Mouse (Mus musculus) MEL (cell line): ENCODE data around the gene Fam160a1.
A peak's percentile ranks its signal among the peaks of the same experiment; 100 is the strongest.

Source experiments
- CTCF ChIP-seq, 3 experiments: IDR thresholded peaks in 2 of 3; conservative IDR thresholded peaks in 1 of 3; 2 replicates each; pipeline ENCODE4 v1.5.1; 2011 to 2012; ENCODE audit warnings: low read length in 3 of 3, low read depth in 2 of 3, mild to moderate bottlenecking in 2 of 3, improper control_type of control experiment in 1 of 3, inconsistent platforms in 1 of 3, mixed read lengths in 1 of 3, moderate library complexity in 1 of 3; ENCODE audit not compliant: control insufficient read depth in 1 of 3, insufficient read depth in 1 of 3, poor library complexity in 1 of 3, severe bottlenecking in 1 of 3
- EP300 ChIP-seq, 2 experiments: IDR thresholded peaks; 2 replicates each; pipeline ENCODE4 v1.6.1; 2011; ENCODE audit warnings: improper control_type of control experiment in 2 of 2, low read length in 2 of 2, low read depth in 1 of 2, mild to moderate bottlenecking in 1 of 2
- ETS1 ChIP-seq: IDR thresholded peaks from 2 replicates; pipeline ENCODE4 v1.6.1; 2012; ENCODE audit warnings: low read depth, mild to moderate bottlenecking, inconsistent platforms, low read length, improper control_type of control experiment, moderate library complexity
- MAZ ChIP-seq: IDR thresholded peaks from 2 replicates; pipeline ENCODE4 v1.6.1; 2012; ENCODE audit warnings: low read depth, mild to moderate bottlenecking, inconsistent platforms, low read length, improper control_type of control experiment
- MYC ChIP-seq: IDR thresholded peaks from 2 replicates; pipeline ENCODE4 v1.6.1; 2011; ENCODE audit warnings: low read depth, mild to moderate bottlenecking, low read length, improper control_type of control experiment, moderate library complexity
- NELFE ChIP-seq: IDR thresholded peaks from 2 replicates; pipeline ENCODE4 v1.6.1; 2011; ENCODE audit warnings: low read depth, low read length, improper control_type of control experiment
- POLR2A ChIP-seq, 2 experiments: IDR thresholded peaks; 2 replicates each; pipeline ENCODE4 v1.6.1; 2011 to 2012; ENCODE audit warnings: low read length in 2 of 2, mild to moderate bottlenecking in 2 of 2, control low read depth in 1 of 2, improper control_type of control experiment in 1 of 2, low read depth in 1 of 2, moderate library complexity in 1 of 2; ENCODE audit not compliant: control insufficient read depth in 1 of 2, insufficient read depth in 1 of 2, poor library complexity in 1 of 2
- POLR2AphosphoS2 ChIP-seq: IDR thresholded peaks from 2 replicates; pipeline ENCODE4 v1.6.1; 2011; ENCODE audit warnings: low read length, improper control_type of control experiment
- RCOR1 ChIP-seq: IDR thresholded peaks from 2 replicates; pipeline ENCODE4 v1.6.1; 2012; ENCODE audit warnings: low read depth, mild to moderate bottlenecking, inconsistent platforms, low read length, improper control_type of control experiment
- ZKSCAN1 ChIP-seq: IDR thresholded peaks from 2 replicates; pipeline ENCODE4 v1.6.1; 2012; ENCODE audit warnings: low read depth, mild to moderate bottlenecking, inconsistent platforms, low read length, improper control_type of control experiment, moderate library complexity
- ZMIZ1 ChIP-seq: IDR thresholded peaks from 2 replicates; pipeline ENCODE4 v1.6.1; 2012; ENCODE audit warnings: low read depth, mild to moderate bottlenecking, inconsistent platforms, low read length, improper control_type of control experiment, moderate library complexity
- ZNF384 ChIP-seq: IDR thresholded peaks from 2 replicates; pipeline ENCODE4 v1.6.1; 2012; ENCODE audit warnings: low read depth, mild to moderate bottlenecking, inconsistent platforms, low read length, improper control_type of control experiment

DNA sequence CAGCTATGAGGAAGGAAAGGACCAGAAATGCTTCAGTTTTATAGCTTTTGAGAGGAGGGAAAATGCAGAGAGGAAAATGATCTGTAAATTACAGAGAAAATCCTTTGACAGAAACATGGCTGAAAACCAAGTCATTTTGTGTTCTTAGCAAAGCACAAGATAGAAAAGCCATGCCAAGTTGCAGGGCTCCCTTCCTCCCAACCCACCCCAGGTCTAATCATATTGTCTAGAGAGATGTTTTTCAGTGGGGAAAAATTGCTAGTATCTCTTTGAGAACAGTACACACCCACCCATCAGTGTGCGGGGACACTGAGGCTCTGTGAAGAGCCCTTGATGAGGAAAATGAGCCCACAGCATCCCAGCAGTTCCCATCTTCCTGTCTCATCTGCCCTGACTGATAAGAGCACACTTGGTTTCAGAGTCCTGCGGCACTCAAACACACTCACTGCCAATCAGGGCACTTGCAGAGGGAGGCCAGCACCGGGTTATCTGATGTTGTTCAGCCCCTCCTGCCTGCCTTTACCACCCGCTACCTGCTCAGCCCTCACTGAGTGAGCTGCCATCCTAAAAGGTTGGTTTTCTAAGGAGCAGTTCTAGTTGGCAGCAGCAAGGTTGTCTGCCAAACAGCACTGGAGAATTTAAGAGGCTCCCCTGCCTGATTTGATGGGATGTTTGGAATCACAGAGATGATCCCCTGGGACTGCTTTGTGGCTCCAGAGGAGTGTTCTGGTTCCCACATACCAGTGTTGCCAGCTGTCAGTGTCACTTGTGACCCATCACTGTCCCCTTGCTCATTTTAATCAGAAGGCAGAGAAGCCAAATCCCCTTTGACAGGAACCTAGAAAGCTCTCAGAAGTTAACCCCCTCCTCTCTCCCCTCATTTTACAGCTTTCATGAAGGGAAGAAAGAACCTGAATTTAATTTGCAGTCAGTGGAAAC is 164.1 kb downstream of the Fam160a1 start:
- TF ChIP-seq NELFE: no peak
- no peak for TF ChIP-seq ZMIZ1
- no peak for TF ChIP-seq ZNF384
- TF ChIP-seq ZKSCAN1: no peak
- TF ChIP-seq POLR2A (IDR thresholded peaks at IDR 0.05; ENCODE audit: control insufficient read depth in 1 of 2, insufficient read depth in 1 of 2, low read depth in 1 of 2, low read length in 2 of 2, poor library complexity in 1 of 2): no peak
- 0 out of 4 replicates have a peak, but pooled peaks of 1 of the 2 experiments have one; percentile 20 for TF ChIP-seq EP300 (IDR thresholded peaks at IDR 0.05; ENCODE audit: low read depth in 1 of 2, low read length in 2 of 2)
- TF ChIP-seq MYC: no peak
- TF ChIP-seq POLR2AphosphoS2: no peak
- no peak for TF ChIP-seq MAZ
- TF ChIP-seq RCOR1: peak; percentile 29; the same call in 1 of the 2 replicates
- no peak for TF ChIP-seq ETS1
- no peak for TF ChIP-seq CTCF (IDR thresholded peaks at IDR 0.05 in 2 of 3, conservative IDR thresholded peaks at IDR 0.05 in 1 of 3; ENCODE audit: control insufficient read depth in 1 of 3, insufficient read depth in 1 of 3, low read depth in 2 of 3, low read length in 3 of 3, poor library complexity in 1 of 3, severe bottlenecking in 1 of 3)
